Mouse (Mus musculus) right cerebral cortex, adult 2 months (tissue): ENCODE measurements around the gene Kctd17.

Experiments used
- DNase-seq, 2 experiments: peaks; one replicate each; pipeline ENCODE4 v3.0.0; 2021 to 2022; ENCODE audit warnings: low spot score in 2 of 2

Gene Kctd17

DNA sequence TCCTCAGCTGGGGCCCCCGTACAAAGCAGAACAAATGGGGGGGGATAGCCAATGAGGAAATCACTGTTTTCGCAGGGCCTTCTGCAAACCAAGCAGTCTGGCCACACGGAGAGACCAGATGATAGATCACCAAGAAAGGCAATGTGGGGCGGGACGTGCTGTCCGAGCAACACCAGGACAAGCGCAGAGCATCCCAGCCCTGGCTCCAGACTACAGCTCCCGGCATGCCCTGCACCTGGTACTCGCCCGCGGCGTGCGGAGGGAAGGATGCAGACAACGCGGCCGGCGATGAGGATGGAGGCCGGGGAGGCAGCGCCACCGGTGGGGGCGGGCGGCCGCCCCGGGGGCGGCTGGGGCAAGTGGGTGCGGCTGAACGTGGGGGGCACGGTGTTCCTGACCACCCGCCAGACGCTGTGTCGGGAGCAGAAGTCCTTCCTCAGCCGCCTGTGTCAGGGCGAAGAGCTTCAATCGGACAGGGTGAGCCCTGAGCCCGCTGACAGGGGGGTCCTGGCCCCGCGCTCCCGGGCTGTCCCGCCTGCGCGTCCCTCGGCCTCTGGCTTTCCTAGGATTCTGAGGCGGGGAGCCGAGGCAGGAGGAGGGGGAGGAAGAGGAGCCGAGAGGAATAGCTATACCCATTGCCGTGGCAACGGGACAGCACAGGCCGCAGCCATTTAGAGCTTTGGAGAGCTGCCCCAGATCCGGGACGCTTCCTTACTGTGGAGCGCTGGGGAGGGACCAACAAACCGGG is at the start of gene Kctd17:
Gene Kctd17, plus strand, starts transcription at position 174 of the 748 bp plus-strand sequence.
- DNase-seq = peak; percentile 82 to 84

DNA sequence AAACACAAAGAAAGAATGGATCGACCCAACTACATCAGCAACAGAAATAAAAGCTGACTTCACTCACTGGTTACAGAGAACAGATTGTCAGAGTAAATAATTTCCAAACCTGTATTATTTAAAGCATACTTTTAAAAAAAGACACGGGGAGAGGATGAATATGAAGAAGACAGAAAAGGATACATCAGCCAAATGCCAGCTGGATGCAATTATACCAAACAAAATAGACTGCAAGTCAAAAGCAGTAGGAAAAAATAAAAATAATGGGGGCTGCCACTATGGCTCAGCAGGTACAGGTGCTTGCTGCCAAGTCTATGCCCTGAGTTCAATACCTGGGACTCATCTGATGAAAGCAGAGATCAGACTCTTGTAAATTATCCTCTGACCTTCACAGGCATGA is 48.2 kb upstream of the Kctd17 start:
- DNase-seq = no peak

DNA sequence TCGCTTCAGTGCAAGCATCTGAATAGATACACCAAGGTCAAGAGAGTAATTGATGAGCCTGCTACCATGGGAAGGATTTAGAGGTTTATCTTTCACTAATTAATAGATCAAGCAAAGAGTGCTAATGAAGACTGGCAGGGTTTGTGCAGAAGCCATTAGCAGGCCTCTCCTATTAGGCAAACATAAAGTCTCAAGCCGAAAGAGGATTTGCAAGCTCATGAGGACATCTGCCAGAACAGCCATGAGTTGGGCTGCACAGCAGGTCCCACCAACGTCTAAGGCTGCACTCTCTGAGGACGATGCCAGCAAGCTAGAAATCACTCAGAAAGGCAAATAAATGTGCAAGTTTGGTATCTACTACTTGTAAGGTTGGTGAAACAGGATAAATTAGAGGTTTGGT is 47.6 kb upstream of the Kctd17 start:
- DNase-seq = no peak

DNA sequence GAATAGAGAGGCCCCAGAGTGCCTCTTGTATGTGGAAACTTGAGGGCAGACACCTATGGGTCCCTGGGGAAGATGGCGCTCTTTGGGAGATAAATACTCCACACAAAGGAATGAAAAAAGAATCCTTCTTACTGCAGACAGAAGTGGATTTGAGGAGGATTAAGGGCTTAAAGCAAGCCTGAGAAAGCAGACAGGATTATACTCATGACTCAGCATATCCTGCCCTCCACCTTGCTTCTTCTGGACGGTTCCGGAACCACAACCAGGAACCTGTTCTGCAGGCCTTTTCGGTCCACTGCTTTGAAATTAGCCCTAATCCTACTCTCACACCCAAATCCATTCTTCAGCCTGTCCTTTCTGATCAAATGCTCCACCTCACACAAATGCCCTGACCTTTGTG is 46.2 kb upstream of the Kctd17 start:
- DNase-seq = no peak

DNA sequence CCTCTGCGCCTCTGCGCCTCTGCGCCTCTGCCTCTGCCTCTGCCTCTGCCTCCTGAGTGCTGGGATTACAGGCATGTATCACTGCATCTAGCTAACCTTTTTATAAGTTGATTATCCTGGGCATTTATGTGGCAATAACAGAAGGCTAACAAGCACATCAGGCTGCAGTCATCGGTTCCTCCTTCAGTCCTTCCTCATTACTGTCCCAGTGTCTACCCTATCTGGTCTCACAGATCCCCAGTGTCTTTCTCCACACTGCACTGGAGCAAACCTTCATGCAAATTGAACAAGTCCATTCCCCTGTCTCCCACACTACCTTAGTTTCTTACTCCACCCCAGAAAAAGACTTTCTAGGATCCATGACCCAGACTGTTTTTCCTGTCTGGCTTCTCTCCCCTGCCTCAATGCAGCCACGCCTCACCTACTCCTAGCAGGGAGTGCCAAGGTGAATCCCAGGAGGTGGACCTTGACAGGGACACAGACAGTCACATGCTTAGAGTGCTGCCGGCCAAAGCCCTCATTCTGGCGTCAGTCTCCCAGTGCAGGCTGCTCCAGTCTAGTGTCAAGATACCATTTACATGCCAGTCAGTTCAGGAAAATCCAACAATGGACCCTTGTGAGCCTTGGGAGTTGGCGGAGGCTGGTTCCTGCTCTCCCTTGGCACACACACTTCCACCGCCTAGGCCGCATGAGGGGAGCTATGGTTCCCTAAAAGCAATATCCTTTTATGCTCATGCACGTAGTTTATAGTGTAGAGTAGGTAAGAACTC is 44.7 kb upstream of the Kctd17 start:
- DNase-seq = peak in 1 of 2 experiments; percentile 18

DNA sequence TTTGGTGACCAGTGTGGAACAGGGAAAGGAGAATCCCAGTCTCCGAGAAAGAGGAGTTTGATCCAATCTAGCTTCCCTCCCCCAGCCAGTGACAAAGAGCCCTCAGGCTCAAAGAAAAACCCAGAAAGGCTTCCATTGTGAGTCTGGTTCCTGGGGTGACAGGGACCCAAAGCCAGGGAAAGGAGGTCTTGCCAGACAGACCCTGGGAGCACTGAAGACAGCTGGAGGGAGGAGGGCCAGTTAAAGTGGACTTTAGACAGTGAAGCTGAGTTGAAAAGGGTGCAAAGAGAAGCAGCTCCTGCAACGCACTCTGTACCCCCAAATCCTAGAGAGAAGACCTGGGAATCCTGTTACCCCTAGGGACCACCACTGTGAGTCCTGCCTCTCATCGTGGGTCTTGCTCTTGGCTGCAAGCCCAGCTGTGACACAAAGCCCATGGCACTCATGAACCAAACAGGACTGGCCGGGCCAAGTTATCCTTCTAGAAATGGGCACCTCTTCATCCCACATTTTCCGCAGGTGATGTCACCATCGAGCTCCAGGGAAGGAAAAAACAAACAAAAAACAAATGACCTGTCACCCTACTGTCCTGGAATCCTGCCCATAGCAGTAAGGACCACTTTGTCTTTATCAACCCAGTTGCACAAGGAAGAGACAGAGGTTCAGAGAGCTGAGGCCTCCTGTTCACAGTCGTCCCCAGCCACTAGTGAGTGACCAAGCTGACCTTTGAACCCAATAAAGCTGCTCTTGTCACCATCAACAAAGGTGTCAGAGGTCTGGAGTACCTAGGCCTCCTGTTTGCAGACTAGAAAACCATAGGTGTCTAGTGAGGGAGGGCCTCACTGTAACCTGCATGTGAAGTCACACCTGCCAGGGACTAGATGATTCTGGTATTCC is 43.9 kb upstream of the Kctd17 start:
- no peak for DNase-seq

DNA sequence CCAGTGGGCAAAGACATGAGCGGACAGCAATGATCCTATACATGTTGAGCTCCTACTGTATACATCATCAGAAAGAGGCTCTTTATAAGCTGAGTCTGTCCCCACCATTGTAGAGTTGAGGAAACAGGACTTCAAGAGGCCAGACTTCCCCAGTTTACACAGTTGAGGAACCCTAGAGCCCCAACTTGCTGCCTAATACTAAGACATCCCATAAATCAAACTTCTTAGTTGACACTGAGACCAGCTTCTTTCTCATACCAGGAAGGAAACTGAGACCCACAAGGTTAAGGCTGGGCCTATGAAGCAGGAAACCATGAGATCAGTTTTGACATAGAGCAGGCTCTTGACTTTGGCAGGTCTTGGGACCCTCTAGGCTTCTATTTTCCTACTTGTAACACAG is 42.8 kb upstream of the Kctd17 start:
- no peak for DNase-seq

DNA sequence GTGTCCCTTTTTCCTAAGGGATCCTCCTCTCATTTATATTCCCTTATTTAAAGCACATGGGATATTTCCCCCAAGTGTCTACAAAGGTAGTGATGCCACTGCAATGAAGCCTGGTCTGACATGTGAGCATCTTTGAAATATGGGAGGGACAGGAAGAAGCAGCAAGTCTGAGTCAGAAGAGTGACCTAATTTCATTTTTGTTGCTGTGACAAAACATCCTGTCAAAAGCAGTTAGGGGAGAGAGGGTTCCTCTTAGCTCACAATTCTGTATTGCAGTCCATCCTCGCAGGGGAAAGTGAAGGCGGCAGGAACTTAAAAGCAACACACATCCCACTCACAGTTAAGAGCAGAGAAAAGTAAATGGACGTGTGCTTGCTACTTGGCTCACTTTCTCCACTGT is 37.5 kb upstream of the Kctd17 start:
- DNase-seq = no peak

DNA sequence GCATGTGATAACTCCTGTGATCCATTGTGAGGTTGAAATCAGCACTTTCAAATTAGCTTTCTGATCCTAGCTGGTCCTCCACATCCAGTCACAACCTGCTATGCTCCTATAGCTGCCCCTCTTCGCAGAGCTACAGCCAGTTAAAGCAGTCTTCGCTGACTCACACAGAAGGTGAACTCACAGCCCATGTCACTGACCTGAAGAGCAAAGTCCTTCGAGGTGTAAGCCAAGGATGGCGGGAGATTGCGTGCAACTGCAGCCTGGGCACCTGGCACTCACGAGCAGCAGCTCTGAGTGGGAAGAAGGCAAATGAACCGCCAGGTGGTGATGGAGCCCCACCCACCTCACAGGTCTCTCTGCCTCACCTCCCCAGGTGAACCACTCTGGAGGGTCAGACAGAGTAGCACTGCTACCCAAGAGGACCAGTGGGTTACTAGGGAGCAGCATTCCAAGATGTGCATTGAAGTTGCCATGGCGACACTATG is 32.8 kb upstream of the Kctd17 start, which contains the start of gene Tex33:
Gene Tex33, minus strand, starts transcription at position 435 of the 485 bp plus-strand sequence.
- DNase-seq = no peak

DNA sequence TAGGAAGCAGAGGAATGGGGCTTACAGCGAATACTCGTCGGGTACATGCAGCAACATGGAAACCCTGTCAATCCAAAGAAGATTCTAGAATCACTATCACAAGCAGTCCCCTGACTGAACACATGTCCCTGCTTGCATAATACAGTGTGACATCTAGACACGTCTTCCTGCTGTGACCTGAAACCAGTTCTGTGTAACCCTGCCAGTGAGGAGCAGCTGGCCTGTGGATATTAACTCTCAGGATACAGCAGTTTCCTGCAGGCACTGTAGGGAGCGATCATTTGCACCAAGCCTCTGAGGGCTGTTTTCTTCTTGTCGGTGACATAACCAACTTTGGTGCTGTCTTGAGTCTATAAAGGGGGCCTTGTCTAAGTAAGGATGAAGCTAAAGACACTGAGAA is 27.0 kb upstream of the Kctd17 start:
- no peak for DNase-seq

DNA sequence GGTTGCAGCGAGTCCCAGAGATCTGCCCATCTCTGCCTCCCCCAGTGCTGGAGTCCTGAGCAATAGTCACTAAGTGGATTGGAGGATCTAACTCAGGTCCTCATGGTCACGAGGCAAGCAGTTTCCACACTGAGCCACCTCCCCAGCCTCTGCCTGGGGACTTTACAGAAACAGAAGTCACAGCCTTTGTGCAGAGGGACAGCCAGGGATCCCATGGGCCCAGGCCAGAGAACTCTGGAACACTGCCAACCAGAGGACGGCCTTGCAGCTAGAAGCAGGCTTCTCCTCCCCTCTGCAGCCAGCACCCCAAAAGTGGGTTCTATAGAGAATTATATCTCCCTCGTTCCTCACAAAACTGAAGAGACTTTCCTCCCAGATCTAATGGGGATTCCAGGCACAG is 26.4 kb upstream of the Kctd17 start:
- DNase-seq = peak in 1 of 2 experiments; percentile 44

DNA sequence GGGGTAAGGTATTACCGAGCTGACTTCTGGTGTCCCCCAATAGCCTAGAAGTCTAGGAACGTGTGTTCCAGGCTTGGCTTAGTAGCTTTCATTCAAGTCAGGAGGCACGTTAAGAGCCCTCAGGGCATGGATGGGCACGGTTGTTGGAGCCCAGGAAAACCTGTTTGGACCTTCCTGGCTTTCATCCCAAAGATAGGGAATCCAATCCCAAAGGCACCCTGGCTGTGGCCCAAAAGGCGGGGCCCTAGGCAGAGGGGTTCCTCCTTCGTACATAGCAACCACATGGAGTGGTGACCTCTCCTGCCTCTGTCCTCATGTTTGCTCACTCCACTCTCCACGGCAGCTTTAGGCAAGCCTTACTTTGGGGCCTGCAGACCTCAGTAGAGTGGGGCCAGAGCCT is 25.9 kb upstream of the Kctd17 start:
- no peak for DNase-seq

DNA sequence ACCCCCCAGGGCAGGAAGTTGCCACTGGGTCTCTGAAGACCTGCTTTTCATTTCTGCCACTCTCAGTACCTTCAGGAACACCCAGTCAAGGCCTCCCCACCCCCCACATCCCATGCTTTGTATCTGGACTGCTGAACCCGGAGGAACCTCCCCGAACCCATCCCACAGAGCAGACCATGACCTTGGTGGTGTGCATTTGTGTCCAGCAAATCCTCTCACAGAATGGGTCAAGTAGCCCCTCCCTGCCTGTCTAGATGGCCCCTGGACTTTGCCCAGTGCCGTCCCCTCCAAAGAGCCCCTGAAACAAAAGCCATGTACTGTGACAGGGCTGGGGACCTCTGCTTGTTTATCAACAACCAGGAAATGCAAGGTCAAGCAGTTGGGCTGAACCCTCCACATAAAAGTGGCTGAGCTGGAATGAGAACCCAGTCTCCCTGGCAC is 25.0 kb upstream of the Kctd17 start:
- DNase-seq = no peak

DNA sequence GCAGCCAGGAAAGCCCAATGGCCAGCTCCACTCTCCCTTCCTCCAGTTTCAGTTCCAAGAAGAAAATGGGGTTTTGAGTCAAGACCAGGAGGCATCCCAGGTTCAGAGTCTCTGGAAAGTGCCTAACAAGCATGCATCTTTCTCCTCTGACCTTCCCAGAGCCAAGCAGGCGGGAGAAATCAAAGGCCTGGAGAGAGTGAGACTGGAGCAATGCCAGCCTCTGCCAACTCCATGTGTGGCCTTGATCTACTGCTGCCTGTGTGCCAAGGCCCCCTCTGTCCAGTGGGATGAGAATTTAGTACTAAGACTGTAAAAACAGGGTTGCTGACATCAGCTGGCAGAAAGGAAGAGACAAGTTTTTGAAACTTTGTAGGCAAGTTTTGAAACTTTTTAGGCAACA is 24.5 kb upstream of the Kctd17 start:
- no peak for DNase-seq

DNA sequence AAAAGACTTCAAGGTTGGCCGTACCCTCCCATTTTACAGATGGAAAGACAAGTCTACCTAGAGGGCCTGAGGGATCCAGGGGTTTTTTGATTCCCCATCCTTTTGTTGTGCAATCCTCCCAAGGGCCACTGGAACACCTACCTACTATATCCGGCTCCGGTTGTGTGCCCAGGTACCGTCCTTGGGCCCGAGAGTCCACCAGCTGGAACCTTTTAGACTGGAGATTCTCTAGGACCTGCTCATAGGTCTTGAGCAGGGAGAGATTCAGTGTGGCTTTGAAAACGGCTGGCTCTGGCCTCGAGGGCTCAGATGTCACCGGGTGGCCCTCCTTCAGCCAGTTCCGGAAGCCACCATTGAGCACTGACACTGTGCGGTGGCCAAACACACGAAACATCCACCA is 23.3 kb upstream of the Kctd17 start:
- no peak for DNase-seq

DNA sequence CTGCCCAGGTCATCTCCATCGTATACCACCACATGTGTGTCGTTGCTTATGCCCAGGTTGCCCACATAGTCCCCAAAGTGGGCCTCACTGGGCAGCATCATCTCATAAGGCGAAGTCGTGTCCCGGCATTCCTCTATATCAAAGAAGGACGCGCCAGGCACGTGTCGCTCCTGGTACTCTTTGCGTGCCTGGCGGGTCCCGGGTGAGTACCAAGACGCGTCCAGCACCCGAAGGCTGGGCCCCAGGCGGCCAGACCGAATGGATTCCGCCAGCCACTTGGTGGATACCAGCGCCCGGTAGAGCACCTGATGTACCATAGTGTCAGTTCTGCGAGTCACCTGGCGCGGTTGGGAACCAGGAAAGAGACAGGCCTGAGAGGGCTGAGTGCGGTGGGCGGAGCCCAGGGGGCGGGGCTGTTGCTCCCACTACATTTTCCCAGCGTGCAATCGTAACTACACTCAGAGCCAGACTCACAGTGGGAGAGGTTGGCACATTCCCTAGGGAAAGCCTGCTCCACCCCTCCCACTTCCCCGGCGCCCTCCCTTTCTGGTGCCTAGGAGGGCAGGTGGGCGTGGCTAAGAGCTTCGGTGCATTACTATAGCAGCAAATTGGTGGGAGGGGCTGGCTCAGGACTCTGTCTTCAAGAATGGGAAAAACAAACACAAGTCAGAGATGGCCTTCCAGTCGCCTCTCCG is 22.7 kb upstream of the Kctd17 start, which contains the start of gene Tst:
Gene Tst, minus strand, starts transcription at position 391 of the 695 bp plus-strand sequence.
- DNase-seq = peak; percentile 78 to 88

DNA sequence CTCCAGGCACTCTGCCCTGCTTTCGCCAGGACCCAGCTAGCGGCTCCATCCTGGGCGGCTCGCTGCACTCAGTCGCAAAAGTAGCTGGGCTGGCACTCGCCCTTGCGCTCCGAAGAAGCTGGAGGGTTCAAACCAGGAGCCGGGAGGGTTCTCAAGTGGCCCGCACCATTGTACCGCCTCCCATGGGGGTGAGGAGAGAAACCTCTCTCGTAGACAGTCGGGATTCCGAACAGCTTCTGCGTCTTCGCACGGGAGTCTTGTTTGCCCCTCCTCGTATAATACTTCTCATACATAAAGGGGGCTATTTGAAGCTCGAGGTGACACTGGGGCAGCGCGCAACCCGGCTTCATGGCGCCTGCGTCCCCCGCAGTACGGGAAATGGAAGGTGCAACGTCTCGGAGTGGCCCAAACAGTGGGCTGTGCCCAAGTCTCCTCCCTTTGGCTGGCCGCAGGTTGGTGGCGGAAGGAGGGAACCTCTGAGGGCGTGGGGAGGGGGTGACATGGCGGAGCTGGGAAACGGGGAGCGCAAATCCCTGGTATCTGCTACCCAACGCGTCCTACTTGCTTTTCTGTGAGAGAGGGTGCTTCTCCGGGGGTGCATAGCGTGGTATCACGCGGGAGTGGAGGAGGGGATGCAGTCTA is 21.9 kb upstream of the Kctd17 start, which contains the start of gene Mpst:
Gene Mpst, plus strand, starts transcription at position 124 of the 642 bp plus-strand sequence.
- peak; percentile 90 to 92 for DNase-seq

DNA sequence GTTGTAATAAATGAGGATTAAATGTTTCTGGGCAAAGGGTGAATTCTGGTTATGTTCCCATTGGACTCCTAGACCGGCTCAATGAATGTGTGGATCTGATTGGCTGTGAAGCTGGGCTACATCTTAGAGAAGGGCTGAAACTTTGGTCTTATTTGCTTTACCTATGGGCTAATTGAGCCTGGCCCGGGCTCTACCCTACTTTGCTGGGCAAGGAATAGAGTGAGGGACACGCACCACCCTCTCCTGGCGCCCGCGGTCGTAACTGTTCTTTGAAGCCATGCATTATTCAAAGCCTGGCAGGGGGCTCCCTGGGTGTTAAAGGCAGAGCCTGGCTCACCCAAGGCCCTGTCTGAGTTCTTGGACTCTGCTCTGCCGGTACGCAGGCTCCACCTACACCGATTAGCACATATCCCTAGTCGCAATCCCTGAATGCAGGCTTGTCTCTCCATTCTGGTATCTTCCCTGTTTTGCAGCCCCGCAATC is 18.8 kb upstream of the Kctd17 start:
- no peak for DNase-seq

DNA sequence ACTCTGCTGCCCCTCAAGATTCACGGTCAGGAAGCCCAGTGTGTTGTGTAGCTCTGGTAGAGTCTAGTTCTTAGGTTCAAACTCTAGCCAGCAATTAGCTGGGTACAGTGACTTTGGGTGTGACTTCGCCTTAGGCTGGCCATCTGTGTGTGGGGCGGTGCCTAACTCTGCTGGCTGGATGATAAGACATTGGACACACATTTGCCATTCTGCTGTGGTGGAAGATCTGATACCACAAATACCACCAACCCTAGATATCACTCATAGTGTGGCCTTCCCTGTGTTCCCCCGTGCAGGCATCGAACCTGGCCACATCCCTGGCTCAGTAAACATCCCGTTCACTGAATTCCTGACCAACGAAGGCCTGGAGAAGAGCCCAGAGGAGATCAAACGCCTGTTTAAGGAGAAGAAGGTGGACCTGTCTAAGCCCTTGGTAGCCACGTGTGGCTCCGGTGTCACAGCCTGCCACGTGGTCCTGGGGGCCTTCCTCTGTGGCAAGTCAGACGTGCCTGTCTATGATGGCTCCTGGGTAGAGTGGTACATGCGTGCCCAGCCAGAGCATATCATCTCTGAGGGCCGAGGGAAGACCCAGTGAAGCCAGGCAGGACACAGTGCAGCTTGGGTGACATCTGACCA is 15.2 kb upstream of the Kctd17 start:
- DNase-seq = no peak

DNA sequence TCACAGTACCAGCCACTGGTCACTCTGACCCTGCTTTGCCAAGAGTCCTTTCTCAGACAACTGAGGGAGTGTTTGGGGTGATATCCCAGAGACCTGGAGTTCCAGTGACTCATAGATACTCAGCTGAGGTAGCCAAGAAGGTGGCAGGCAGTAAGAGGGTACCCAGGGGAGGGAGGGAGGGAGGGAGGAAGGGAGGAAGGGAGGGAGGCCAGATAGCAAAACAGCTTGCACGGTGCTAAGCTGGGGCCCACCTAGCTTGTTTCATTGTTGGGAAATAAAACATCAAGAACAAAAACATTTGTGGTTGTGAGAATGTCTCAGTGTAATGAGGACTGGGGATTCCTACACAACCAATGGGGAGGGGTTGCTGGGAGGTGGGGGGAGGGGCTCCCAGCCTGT is 14.6 kb upstream of the Kctd17 start:
- no peak for DNase-seq
